Mouse (Mus musculus) heart, postnatal 0 days (tissue): Measurements from ENCODE around the gene Fam3c.

Experiments
- CTCF ChIP-seq: IDR thresholded peaks from 2 replicates; pipeline ENCODE4 v1.5.1; 2016; ENCODE audit warnings: antibody characterized with exemption, control low read depth, low read depth
- EP300 ChIP-seq: IDR thresholded peaks from 2 replicates; pipeline ENCODE4 v1.6.1; 2016; ENCODE audit warnings: antibody characterized with exemption, low read depth

GRCm38 (mm10) chr6:22326289-22326688 lies 29.8 kb downstream of the Fam3c start:
- TF ChIP-seq CTCF (no peak), EP300 (no peak)
